Mouse (Mus musculus) embryonic facial prominence, embryonic 15.5 days (tissue): ENCODE results near the gene Calhm1. TPM values are rescaled to one million over a fixed set of nuclear protein-coding genes. Genes with fewer than 3 reads are reported as not detected.
A peak's percentile ranks its signal among the peaks of the same experiment; 100 is the strongest.

Experiments used
- ATAC-seq: fragments of 200-750 bp; cut with Nextera tagmentation; 2 replicates; pipeline ENCODE4 v1.8.0; 2017; ENCODE audit warnings: low read depth, moderate TSS enrichment; ENCODE audit not compliant: insufficient number of reproducible peaks, low FRiP score, low TSS enrichment
- H3K27ac ChIP-seq: fragments of 300-500 bp; sonication (generic); replicated peaks from 2 replicates; pipeline ENCODE4 v1.5.1; 2015; ENCODE audit warnings: mild to moderate bottlenecking, inconsistent platforms
- H3K27me3 ChIP-seq: fragments of 300-500 bp; sonication (generic); 2 replicates; pipeline ENCODE4 v1.6.1; 2015; ENCODE audit warnings: inconsistent platforms
- H3K36me3 ChIP-seq: fragments of 300-500 bp; sonication (generic); 2 replicates; pipeline ENCODE4 v1.6.1; 2015; ENCODE audit warnings: mild to moderate bottlenecking, inconsistent platforms
- H3K4me1 ChIP-seq: fragments of 300-500 bp; sonication (generic); 2 replicates; pipeline ENCODE4 v1.6.1; 2015; ENCODE audit warnings: inconsistent platforms
- H3K4me2 ChIP-seq: fragments of 300-500 bp; sonication (generic); replicated peaks from 2 replicates; pipeline ENCODE4 v1.6.1; 2015; ENCODE audit warnings: mild to moderate bottlenecking, inconsistent platforms
- H3K4me3 ChIP-seq: fragments of 300-500 bp; sonication (generic); replicated peaks from 2 replicates; pipeline ENCODE4 v1.5.1; 2015; ENCODE audit warnings: mild to moderate bottlenecking, inconsistent platforms
- H3K9ac ChIP-seq: fragments of 300-500 bp; sonication (generic); 2 replicates; pipeline ENCODE4 v1.6.1; 2015; ENCODE audit warnings: inconsistent platforms
- H3K9me3 ChIP-seq: fragments of 300-500 bp; sonication (generic); replicated peaks from 2 replicates; pipeline ENCODE4 v1.6.1; 2016; ENCODE audit warnings: inconsistent platforms
- WGBS: fragments of 180-500 bp; shearing (Covaris S2); methylation state at CpG from one replicate; pipeline ENCODE4 v1.1.7; 2015; 5-methylcytosine and 5-hydroxymethylcytosine counted together
- polyA plus RNA-seq: library from polyadenylated mRNA; unstranded; fragments of >200 nt; fragmentation: Nextera tagmentation; extraction: Ambion mirVana; gene quantifications from 2 replicates; pipeline ENCODE4 v1.2.1, GENCODE M21; 2015

The Calhm1 gene
- not detected in 2 replicates for polyA plus RNA-seq

DNA sequence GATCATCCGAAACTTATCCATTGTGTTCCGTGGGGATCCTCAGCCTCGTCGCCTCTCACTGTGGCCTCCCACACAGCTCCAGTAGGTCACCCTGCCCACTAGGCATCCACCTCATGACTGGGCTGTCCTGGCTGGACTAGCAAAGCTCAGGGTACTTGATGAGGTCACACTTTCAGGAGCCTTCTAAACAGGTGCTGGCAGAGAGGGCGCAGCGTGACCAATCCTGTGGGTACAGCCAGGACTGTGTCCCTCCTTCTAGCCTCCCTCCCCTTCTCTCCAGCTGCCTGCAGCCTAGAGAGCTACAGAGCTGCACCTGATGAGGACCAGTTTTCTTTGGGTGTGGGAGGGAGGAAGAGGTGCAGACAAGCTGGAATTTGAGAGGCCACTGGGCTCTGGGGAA lies at the start of gene Calhm1:
Calhm1 (minus strand) TSS at position 101 of the 400 bp plus-strand sequence.
- ATAC-seq, result no peak
- Histone ChIP-seq H3K4me2 (no peak within 1 kb of the TSS), H3K4me1 (peaks cover 5% of the 10 kb centered on the region), H3K4me3 (no peak within 1 kb of the TSS), H3K9ac (no peak within 1 kb of the TSS), H3K27ac (no peak within 1 kb of the TSS), H3K27me3 (no peaks in the 10 kb centered on the region), H3K9me3 (no peaks in the 10 kb centered on the region), H3K36me3 (no peaks in the 10 kb centered on the region)
- WGBS, result 88% methylated on average over 6 of the region's 6 CpGs

DNA sequence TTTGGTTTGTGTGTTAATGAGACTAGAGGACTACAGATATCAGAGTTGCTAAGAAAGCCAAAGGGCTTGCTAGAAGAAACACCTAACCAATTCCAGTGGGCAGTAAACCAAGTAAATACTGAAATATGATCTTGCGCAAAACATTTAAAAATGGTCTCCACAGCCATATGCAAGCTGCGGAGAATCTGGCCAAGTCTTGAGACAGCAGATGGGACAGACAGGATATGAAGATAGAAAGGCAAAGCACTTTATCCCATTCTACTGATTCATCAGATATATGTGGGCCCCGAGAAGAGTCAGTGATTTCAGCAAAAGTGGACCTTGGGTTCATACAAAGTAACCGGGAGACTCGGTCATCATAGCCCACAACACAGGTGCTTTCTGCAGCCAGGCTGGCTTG lies 48.1 kb upstream of the Calhm1 start:
- no peak overlapping the region for H3K4me2 ChIP-seq
- no peaks in the 10 kb centered on the region for H3K27me3 ChIP-seq
- WGBS, result 93% methylated on average over 5 of the region's 5 CpGs
- no peak overlapping the region for H3K27ac ChIP-seq
- H3K9ac ChIP-seq, result no peak overlapping the region
- peaks cover 10% of the 10 kb centered on the region for H3K4me1 ChIP-seq
- no peaks in the 10 kb centered on the region for H3K9me3 ChIP-seq
- no peak overlapping the region for H3K4me3 ChIP-seq
- no peak for ATAC-seq
- no peaks in the 10 kb centered on the region for H3K36me3 ChIP-seq

DNA sequence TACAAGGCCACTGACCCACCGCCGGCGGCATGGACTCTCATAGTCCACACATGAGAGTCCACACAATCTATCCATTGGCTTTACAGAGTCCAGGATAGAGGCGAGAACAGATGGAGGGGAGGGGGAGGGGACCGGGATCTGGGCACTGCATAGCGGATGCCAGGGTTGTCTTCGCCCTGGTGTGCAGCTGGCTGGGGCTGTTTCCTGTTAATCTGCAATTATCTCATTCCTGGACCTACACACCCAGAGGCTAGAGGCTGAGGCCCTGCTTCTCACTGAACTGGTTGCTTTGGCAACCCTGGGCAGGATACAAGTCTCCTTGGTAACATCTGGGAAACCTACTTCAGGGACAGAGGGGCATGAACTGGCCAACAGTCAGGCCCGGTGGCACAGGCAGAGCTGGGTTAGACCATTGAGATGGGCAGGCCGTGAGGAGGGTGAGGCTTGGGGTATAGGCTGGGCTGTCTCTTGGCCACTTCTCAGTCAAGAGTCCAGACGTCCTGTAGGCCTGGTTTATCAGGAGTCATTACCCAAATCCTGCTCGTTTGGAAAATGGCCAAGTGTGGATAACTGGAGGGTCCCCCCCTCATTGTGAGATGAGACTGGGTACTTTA lies 44.6 kb upstream of the Calhm1 start:
- Histone ChIP-seq H3K4me3 (no peak overlapping the region), H3K9ac (no peak overlapping the region), H3K36me3 (no peaks in the 10 kb centered on the region), H3K4me2 (no peak overlapping the region), H3K9me3 (no peaks in the 10 kb centered on the region), H3K27me3 (no peaks in the 10 kb centered on the region), H3K27ac (no peak overlapping the region), H3K4me1 (peaks cover 10% of the 10 kb centered on the region)
- WGBS, result 48% methylated on average over 11 of the region's 11 CpGs
- ATAC-seq, result peak; percentile 48; the same call in 1 of the 2 replicates

DNA sequence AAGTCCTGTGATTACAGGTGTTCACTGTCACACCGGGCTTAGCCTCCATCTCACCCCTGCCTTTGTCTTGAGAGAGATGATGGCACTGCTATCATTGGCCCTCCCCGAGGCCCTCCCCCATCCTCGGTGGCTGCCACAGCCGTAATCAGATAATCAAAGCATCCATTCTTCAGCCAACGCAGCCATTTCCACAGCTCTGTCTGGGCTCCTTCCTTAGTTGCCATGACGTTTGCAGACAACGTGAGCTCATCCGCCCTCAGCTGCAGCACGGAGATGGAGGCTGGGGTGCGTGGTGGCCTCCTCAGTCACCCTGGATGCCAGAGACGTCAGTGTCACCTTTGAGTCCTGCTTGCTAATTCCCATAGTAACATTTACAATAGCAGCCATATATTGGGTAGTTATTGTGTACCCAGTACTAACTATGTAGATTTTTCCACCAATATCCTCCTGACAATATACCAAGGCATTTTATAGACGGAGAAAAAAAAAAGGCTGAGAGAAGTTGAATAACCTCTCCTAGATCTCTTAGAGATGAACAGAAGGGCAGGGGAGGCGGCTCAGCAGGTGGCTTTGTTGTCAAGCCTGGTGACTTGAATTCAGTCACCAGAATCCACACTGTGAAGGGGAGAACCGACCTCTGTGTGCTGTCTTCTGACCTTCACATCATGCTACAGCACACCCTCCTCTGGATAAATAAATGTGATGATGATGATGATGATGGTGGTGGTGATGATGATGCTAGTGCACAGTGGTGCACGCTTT lies 42.6 kb upstream of the Calhm1 start:
- peaks cover 10% of the 10 kb centered on the region for H3K4me1 ChIP-seq
- no peaks in the 10 kb centered on the region for H3K27me3 ChIP-seq
- no peak overlapping the region for H3K27ac ChIP-seq
- H3K9me3 ChIP-seq, result no peaks in the 10 kb centered on the region
- H3K4me3 ChIP-seq, result no peak overlapping the region
- ATAC-seq, result no peak
- H3K4me2 ChIP-seq, result no peak overlapping the region
- H3K36me3 ChIP-seq, result no peaks in the 10 kb centered on the region
- WGBS, result 48% methylated on average over 15 of the region's 15 CpGs
- H3K9ac ChIP-seq, result no peak overlapping the region

DNA sequence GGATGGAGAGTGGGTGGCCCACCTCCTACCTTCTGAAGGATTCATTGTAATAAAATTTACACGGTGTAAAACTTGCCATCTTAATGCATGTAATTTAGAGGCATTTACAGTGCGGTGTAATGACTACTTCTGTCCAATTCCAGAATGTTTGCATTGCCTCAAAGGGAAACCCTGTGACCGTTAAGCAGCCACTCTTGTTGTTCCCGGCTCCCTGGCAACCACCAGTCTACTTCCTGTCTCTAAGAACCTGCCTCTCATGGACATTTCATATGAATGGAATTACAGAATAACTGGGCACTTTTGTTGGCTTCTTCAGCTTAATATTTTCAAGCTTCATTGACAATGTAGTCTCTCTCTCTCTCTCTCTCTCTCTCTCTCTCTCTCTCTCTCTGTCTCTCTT lies 40.7 kb upstream of the Calhm1 start:
- Histone ChIP-seq H3K27ac (no peak overlapping the region), H3K9ac (no peak overlapping the region), H3K4me2 (no peak overlapping the region), H3K4me3 (no peak overlapping the region), H3K9me3 (no peaks in the 10 kb centered on the region), H3K36me3 (no peaks in the 10 kb centered on the region), H3K4me1 (peaks cover 10% of the 10 kb centered on the region), H3K27me3 (peaks cover 11% of the 10 kb centered on the region; the same call in 1 of the 2 replicates)
- ATAC-seq, result no peak
- 51% methylated on average over 4 of the region's 4 CpGs for WGBS

DNA sequence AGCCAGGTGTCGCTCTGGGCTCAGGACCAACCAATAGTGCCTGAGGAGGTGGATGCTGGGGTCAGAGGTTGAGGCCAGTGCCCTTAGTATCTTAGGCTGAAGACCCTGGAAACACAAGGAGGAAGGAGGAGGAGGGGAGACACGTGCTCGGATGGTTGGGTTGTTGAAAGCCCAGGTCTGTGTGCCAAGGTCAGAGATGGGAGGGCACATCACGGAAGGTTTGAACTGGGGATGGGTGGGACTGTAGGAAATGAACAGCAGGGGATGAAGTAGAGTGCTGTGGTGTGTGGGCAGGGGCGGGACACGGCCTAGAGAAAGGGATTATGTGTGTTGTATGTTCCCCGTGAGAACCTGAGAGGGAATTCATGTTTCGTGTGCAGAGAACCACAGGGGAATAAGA lies 40.2 kb upstream of the Calhm1 start:
- no peak overlapping the region for H3K4me3 ChIP-seq
- ATAC-seq, result no peak
- H3K27me3 ChIP-seq, result peaks cover 16% of the 10 kb centered on the region; the same call in 1 of the 2 replicates
- H3K36me3 ChIP-seq, result no peaks in the 10 kb centered on the region
- H3K4me2 ChIP-seq, result no peak overlapping the region
- no peak overlapping the region for H3K27ac ChIP-seq
- 45% methylated on average over 8 of the region's 8 CpGs for WGBS
- no peak overlapping the region for H3K9ac ChIP-seq
- peaks cover 15% of the 10 kb centered on the region for H3K4me1 ChIP-seq
- no peaks in the 10 kb centered on the region for H3K9me3 ChIP-seq

DNA sequence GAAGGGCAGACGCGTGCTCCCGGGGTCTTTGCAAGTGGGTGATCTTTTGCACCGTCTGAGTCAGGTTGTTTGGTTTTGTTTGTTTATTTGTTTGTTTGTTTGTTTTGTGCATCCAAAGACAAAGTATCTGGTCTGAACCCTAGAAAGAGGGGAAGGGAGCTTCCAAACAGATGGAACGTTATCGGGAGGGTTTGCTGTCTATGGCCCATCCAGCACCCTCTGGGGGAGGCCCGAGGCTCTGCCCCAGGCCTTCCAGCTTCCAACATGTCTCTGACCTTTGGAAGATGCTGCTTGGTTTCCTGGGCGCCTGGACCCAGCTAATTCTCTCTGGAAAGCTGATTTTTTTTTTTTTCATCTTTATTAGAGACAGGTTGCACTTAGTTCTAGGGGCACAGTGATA lies 36.0 kb upstream of the Calhm1 start:
- WGBS, result 22% methylated on average over 8 of the region's 8 CpGs
- H3K4me1 ChIP-seq, result peaks cover 13% of the 10 kb centered on the region

DNA sequence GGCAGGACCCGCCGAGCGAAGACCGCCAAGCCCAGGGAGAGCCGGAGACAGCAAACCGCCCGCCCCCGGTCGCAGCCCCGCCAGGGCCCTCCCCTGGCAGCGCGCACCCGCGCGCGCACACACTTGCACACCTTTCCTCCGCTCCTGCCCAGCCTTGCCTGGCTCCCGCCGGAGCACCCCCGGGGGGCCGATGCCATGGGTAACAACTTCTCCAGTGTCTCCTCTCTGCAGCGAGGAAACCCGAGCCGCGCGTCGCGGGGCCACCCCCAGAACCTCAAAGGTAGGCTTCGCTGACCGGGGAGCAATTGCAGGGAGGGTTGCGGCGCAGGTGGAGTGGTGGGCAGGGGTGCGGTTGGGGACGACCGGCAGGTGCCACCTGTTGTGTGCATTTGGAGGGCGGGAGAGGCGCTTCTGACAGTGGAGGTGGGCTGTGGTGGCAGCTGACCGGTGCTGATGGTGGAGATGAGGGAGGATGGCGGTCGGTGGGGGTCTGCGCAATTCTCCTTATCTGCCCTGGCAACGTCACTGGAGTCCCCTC lies 35.3 kb upstream of the Calhm1 start:
- H3K9me3 ChIP-seq, result no peaks in the 10 kb centered on the region
- H3K27ac ChIP-seq, result peak overlapping the region; percentile 60; the same call in 1 of the 2 replicates
- peak overlapping the region; percentile 93 for H3K4me2 ChIP-seq
- H3K36me3 ChIP-seq, result no peaks in the 10 kb centered on the region
- WGBS, result under 1% methylated on average over 42 of the region's 42 CpGs
- peak; percentile 40 for ATAC-seq
- H3K27me3 ChIP-seq, result peaks cover 17% of the 10 kb centered on the region; the same call in 1 of the 2 replicates
- H3K4me3 ChIP-seq, result peak overlapping the region; percentile 58
- peaks cover 13% of the 10 kb centered on the region for H3K4me1 ChIP-seq
- peak overlapping the region; percentile 31 for H3K9ac ChIP-seq

More for the DNA sequence above, 36.0 kb upstream of the Calhm1 start:
- Histone ChIP-seq H3K9me3 (no peaks in the 10 kb centered on the region), H3K27me3 (peaks cover 17% of the 10 kb centered on the region; the same call in 1 of the 2 replicates), H3K36me3 (no peaks in the 10 kb centered on the region), H3K9ac (no peak overlapping the region), H3K4me3 (peak overlapping the region; percentile 58), H3K27ac (no peak overlapping the region), H3K4me2 (peak overlapping the region; percentile 93)
- ATAC-seq, result no peak

DNA sequence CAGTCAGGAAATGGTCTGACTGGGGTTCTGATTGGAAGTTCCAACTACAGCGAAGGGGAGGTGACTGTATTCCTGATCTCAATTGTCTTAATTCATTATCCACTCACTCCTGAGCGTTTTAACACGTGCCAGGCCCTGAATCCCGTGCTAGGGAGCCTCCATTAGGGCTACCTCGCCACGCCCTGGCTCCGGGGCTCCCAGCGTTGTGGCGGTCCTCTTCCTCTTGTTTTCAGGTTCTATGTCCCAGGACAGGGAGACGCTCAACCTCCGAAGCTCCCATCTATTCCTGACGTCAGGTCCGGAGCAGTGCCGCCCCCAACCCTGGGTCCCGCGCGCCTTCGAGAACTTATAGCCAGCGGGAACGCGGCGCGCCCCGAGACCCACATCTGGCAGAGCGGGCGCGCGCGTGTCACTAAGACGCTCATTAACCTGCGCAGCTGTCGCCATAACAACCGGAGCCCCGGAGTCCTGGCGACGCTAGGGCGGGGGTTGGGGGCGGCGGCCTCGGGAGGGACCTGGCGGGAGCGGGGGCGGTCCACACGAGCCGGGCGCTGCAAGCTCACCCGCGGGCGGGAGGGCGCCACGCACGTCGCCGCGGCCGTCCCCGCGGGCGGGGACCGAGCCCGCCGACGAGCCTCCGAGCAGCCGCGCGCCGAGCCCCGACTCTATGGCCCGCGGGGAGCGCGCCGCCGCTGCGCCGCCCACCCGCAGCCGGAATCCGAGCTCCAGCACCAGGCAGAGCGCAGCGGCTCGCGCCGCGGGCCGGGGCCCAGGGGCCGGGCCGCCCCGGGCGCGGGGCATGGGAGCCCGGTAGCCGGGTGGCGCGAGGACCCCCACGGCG lies 34.6 kb upstream of the Calhm1 start, which contains the start of gene Neurl1a:
Neurl1a (plus strand) TSS at position 390 of the 841 bp plus-strand sequence.
- H3K4me3 ChIP-seq, result peak within 1 kb of the TSS; percentile 58
- H3K4me2 ChIP-seq, result peak within 1 kb of the TSS; percentile 93
- WGBS, result under 1% methylated on average over 97 of the region's 98 CpGs
- peak; percentile 80 for ATAC-seq
- no peaks in the 10 kb centered on the region for H3K36me3 ChIP-seq
- H3K27me3 ChIP-seq, result peaks cover 17% of the 10 kb centered on the region; the same call in 1 of the 2 replicates
- no peaks in the 10 kb centered on the region for H3K9me3 ChIP-seq
- H3K27ac ChIP-seq, result peak within 1 kb of the TSS; percentile 60
- peak within 1 kb of the TSS; percentile 31 for H3K9ac ChIP-seq
- H3K4me1 ChIP-seq, result peaks cover 13% of the 10 kb centered on the region

DNA sequence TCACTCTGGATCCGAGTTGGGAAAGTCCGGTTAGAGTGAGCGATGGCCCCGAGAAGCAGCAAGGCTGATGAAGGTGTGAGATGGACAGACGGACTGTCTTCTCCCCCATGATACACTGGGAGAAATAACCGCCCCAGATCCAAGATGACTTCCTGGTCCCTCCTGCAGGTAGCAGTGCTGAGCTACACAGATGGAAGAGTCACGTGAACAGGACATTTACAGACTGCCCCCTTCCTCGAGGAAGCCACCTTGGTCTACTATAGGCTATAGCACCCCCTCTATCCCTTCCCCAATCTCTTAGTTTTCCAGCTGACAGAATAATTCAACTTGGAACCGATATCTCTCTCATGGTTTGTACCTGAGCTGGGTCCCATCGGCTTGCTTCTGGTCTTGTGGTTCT lies 33.9 kb upstream of the Calhm1 start:
- 0 out of 2 replicates have a peak, but pooled peaks have one; percentile 31 for ATAC-seq
- Histone ChIP-seq H3K4me3 (peak overlapping the region; percentile 58), H3K4me2 (peak overlapping the region; percentile 93), H3K27me3 (peaks cover 18% of the 10 kb centered on the region; the same call in 1 of the 2 replicates), H3K36me3 (no peaks in the 10 kb centered on the region), H3K4me1 (peaks cover 13% of the 10 kb centered on the region), H3K27ac (no peak overlapping the region), H3K9ac (no peak overlapping the region), H3K9me3 (no peaks in the 10 kb centered on the region)
- WGBS, result 21% methylated on average over 10 of the region's 10 CpGs
